Mouse (Mus musculus) 3134 (cell line): ENCODE data around the gene Usp47.
A peak's percentile ranks its signal among the peaks of the same experiment; 100 is the strongest.
"Not testable (repeated sequence)": the region's sequence is repeated elsewhere in the genome, so short reads cannot be mapped to it uniquely, and the experiment has no call there.

Source experiments
- DNase-seq: peaks from one replicate; pipeline ENCODE4 v3.0.0-alpha.2; 2011; ENCODE audit warnings: low spot score; ENCODE audit not compliant: insufficient read length; ENCODE audit errors: extremely low read depth

Usp47 gene

GRCm38 (mm10) chr7:112036636-112037035, 13.3 kb downstream of the Usp47 start:
- no peak for DNase-seq

- DNase-seq, result no peak
Observed at GRCm38 (mm10) chr7:112040271-112040670, 17.0 kb downstream of the Usp47 start.

- DNase-seq, result peak; percentile 23
Observed at GRCm38 (mm10) chr7:112042758-112043157, 19.5 kb downstream of the Usp47 start.

DNA sequence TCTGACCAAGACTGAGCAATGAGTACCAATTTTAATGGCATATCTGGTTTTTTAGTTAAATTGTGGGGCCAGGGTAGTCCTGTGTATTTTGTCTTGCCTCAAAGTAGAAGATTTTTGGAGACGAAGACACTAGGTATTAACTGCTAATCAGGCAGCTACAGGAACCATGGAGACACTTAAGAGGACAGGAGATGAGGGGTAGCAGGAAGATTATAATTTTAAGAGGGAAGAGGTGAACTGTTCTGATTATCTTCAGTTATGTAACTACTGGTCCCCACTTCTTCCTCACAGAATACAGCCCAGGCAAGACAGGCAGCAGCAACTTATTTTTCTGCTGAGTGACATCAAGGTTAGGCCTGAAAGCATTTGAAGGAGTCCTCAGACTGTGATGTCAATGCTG, 21.9 kb downstream of the Usp47 start:
- no peak for DNase-seq

- no peak for DNase-seq
Observed at GRCm38 (mm10) chr7:112045794-112046388, 22.6 kb downstream of the Usp47 start.

DNA sequence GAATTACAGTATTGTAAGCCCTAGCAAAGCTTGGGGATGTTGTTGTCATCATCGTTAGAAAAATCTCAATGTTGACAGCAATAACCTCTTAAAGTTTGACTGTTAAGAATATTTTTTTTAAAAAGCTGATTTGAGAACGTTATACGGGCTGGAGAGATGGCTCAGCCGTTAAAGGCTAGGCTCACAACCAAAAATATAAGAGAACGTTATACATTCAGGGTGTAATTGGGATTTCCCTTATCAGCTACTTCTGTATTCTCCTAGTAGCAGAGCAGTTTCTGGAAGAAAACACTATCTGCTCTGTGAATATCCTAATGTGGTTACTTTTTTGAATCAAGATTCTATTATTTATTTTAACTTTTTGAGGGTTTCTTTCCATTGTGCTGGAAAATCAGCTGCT, 25.3 kb downstream of the Usp47 start:
- no peak for DNase-seq

GRCm38 (mm10) chr7:112053667-112054066, 30.4 kb downstream of the Usp47 start:
- DNase-seq, result no peak

- DNase-seq, result peak; percentile 40
Observed at GRCm38 (mm10) chr7:112055901-112056625, 32.8 kb downstream of the Usp47 start.

DNA sequence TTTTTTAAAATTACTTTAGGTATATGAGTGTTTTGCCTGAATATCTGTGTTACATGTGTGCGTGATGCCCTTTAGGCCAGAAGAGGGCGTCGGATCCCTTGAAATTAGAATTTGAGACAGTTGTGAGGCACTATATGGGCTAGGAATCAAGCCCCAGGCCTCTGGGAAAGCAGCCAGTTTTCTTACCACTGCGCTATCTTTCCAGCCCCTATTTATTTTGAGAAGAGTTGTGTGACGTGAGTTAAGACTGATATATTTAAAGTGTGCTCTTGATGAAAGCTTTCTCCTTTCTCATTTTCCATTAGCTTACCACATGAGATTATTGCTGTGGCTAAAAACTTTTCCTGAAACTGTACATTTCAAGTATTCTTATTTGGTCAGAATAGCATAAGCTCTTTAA, 51.6 kb downstream of the Usp47 start:
- DNase-seq, result no peak

DNA sequence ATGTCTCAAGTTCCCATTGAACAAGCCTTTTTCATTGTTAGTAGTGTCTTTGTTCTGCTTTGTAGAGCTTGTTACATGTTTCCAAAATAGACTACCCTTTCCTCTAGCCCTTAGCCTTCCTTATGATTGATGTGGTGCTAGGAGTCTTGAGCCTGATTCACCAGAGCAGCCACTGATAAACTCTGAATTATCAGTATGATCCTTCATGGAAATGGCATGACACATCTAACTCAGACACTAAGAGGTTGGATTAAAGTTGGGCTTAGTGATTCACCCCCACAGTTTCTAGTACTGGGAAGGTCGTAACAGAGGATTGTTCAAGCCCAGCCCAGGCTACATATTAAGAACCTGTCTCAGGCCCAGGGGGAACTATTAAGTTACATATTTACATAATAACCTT, 59.3 kb downstream of the Usp47 start:
- DNase-seq, result no peak

- DNase-seq, result no peak
Observed at GRCm38 (mm10) chr7:112084222-112084621, 60.9 kb downstream of the Usp47 start.

DNA sequence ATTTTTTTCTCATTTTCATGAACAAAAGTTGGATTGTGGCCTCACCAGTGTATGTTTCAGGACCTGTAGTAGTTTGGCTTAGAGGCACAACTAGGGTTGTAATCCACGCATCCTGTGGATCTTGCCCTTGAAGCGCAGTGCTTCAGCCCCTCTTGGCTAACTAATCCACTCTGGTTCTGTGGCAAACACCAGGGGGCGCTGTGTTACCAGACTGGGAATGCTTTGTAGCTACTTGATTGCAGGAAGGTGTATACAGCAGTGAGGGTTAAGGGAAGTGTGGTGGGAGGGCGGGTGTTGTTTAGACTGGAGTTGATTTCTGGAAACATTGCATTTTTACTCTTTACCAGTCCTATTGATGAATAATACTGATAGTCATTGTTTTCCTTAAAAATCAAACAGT, 61.8 kb downstream of the Usp47 start:
- DNase-seq, result peak; percentile 28

- no peak for DNase-seq
Observed at GRCm38 (mm10) chr7:112086186-112086585, 62.9 kb downstream of the Usp47 start.

DNA sequence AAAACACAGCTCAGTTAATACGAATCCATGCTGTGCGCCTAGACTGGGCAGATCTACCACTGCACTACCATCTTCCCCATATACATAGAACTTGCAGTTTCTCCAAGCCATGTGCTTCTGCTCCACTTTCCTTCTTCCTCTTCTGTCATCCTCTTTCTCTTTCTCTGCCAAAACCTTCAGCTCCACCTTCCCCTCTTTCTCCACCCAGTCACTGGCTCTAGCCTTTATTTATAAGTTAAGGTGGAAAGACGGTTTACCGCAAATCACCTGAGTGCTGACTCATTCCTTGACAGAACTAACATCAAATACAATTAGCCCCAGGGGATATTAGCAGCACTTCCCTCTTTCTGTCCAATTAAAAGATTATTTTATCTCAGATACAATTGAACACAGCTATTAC, 71.6 kb downstream of the Usp47 start:
- not testable (repeated sequence) for DNase-seq

DNA sequence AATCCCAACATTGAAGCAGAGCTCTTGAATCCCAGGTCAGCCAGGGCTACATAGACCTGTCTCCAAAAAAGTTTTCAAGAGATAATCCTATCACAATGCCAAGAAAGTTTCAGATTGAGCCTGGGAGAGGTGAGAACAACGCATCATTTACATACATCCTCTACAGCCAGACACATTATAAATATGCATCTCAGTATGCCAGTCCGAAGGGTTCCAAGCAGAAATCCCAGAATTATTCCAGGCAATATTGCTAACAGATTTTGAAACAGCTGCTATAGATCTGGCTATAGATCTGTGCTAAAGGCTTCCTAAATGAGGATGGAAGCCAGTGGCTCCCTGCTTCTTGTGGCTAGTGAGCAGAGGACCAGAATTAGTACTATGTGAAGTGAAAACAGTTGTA, 77.6 kb downstream of the Usp47 start:
- DNase-seq, result no peak

DNA sequence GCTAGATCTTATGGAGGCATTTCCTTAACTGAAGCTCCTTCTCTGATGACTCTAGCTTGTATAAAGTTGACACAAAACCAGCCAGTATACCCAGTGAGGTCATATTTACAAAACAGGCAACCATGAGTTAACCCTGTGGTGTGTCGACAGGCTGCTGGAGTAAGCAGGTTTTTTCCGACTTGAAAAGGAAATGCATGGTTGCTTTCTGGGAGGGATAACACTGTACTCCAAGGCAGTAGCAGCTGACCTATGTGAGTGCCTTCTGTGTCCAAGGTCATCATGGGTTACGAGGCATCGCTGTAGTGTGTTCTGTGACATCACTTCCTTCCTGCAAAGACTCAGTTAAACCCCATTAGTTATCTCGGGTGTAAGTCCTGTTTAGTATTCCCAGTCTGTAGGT, 79.6 kb downstream of the Usp47 start:
- no peak for DNase-seq

DNA sequence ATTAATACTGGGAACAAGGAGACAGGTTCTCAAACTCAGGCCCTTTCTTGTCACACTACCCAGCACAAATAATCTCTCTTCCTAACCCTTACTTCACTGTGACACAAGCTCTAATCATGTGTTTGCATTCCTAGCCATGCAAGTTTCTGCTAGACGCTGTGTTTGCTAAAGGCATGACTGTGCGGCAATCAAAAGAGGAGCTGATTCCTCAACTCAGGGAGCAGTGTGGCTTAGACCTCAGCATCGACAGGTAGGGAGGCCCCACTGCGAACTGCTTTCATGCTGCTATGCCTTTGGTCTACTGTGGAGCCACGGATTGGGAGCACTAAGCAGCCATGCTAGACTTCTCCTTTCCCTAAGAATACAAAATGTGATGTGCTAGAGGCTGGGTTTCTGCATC, 80.5 kb downstream of the Usp47 start:
- DNase-seq, result no peak

DNA sequence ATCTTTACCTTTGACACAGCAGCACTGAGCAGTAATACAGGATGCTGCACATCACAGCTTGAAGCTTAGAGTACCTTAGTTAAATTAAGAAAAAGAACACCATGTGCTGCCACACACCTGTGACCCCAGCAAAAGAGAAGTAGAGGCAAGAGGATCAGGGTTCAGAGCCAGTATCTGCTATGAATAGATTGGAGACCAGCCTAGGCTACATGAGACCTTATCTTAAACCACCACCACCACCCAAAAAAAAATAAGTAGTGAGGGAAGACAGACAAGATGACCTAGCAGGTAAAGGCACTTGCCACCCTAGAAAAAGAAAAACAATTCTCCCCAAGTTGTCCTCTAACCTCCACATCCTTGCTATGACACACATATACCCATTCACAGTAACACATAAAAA, 85.5 kb downstream of the Usp47 start:
- no peak for DNase-seq

DNA sequence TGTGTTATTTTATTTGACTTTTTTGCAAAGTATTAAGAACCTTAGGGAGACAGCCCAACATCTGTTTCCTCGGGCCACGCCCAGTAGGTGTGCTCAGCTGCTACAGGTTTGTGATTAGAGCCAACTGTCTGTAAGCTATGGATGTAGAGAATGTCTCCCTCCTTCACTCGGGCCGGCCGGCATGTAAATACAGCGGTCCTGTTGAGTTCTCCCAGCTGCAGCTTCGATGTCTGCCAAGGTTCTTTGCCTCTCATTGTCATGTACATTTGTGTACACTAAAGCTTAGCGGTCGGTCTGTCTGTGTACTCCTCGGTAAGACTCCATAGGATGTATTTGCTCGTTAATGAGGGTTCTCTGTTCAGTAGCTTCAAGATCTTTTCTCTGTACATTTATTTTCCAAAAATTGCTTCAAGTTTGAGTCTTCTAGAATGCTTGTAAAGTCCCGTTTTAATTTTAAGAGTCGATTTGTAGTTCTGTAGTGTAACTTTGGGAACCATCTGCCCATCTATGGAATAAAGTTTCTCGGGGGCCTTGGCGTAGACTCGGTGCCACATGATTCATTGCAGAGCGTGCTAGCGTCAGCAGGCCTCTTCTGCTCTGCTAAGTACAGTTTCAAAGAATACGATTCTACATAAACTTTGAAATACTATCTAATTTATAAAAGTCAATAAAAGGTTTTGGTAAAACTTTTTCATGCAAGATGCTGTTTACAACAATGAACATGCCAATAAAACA, 87.5 kb downstream of the Usp47 start:
- DNase-seq, result no peak

DNA sequence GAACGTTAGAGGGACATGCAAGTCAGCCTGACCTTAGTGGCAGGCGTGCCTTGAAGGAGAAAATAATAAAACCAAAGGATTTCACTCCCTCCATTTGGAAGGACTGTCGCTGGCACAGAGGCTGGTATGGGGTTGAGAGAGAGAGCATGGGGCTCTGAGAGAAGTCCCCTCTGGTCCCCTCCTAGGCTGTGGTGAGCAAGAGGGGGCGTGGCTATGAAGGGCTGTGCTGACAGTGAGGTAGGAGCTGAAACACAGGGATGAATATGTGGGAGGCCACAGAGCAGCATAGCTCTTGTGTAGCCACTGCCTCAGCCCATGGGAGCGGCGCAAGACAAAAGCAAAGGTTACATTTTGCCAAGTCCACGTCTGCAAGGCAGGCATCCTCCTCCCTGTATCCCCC, 94.2 kb downstream of the Usp47 start:
- DNase-seq, result no peak

DNA sequence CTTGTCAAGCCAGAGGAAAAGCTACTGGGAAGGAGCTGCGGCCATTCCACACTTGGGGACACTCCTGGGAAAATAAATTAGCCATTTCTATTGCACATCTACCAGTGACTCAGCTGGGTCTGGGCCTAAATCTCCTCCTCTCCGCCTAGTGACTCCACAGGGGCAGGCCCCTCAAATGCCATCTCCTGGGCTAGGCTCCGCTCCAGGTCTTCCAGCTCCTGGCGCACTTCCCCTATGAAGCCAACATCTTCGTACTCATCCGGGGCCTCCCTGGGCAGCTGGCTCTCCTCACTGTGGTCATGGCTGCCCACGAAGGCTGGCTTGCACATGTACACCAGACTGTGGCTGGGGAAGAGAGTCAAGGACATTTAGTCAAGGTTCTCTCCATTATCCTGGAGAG, 94.8 kb downstream of the Usp47 start:
- peak; percentile 66 for DNase-seq

- DNase-seq, result no peak
Observed at GRCm38 (mm10) chr7:112119248-112119647, 95.9 kb downstream of the Usp47 start.
